Mouse (Mus musculus): ENCODE data around the gene Ankrd36.

GRCm38 (mm10) chr11:5706874-5707529 lies 137.5 kb downstream of the Ankrd36 start:
- no peak for TF ChIP-seq EP300 (IDR thresholded peaks at IDR 0.05; ENCODE audit: low read depth)
- TF ChIP-seq CTCF (IDR thresholded peaks at IDR 0.05; ENCODE audit: low read depth) = no peak
